Mouse (Mus musculus): ENCODE results near the gene Cetn4. TPM values are rescaled to one million over a fixed set of nuclear protein-coding genes. Genes with fewer than 3 reads are reported as not detected.

The Cetn4 gene
- polyA plus RNA-seq, 1 experiment from 2014 or later = 2.2 TPM

- Histone ChIP-seq H3K4me3 (ENCODE audit: low read depth, low read length) (no peak overlapping the region), H3K36me3 (replicated peaks; ENCODE audit: control insufficient read depth, insufficient read depth, low read depth, low read length) (no peaks in the 10 kb centered on the region), H3K27me3 (ENCODE audit: control insufficient read depth, insufficient read depth, low read length) (no peaks in the 10 kb centered on the region), H3K4me1 (ENCODE audit: control insufficient read depth, insufficient read depth, low read length) (no peaks in the 10 kb centered on the region), H3K9me3 (replicated peaks; ENCODE audit: control insufficient read depth, low read length) (no peaks in the 10 kb centered on the region), H3K9ac (replicated peaks; ENCODE audit: low read length) (no peak overlapping the region), H3K27ac (replicated peaks; ENCODE audit: low read depth, low read length) (no peak overlapping the region), H3K4me2 (ENCODE audit: low read depth, low read length) (no peak overlapping the region)
- 88% methylated on average over 6 of the region's 6 CpGs for WGBS
- ATAC-seq (replicated peaks; ENCODE audit: insufficient number of reproducible peaks, low FRiP score, low TSS enrichment, low read depth) (no peak), DNase-seq (ENCODE audit: low spot score) (no peak)
These were observed 37.8 kb downstream of the Cetn4 start for GRCm38 (mm10) chr3:37274661-37275060.

DNA sequence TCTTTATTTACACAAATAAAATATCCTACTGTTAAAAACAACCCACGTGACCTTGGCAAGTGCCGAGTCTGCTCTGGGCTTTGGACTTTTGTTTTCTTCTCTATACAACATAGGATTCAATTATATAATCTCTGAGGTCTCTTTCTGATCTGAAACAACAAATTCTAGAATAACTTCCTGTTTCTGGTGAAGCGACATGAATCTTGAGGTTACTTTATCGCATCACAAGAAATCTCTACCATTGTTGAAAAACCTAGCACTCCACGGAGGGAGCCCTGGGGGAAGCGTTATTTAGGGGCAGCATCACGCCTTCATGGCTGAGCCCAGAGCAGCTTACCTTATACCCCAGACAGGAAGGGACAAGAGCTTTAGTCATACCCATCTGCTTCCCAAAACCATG lies 39.4 kb downstream of the Cetn4 start:
- H3K9ac ChIP-seq (replicated peaks; ENCODE audit: low read length) = no peak overlapping the region
- H3K36me3 ChIP-seq (replicated peaks; ENCODE audit: control insufficient read depth, insufficient read depth, low read depth, low read length) = no peaks in the 10 kb centered on the region
- H3K4me2 ChIP-seq (ENCODE audit: low read depth, low read length) = no peak overlapping the region
- no peak for ATAC-seq (replicated peaks; ENCODE audit: insufficient number of reproducible peaks, low FRiP score, low TSS enrichment, low read depth)
- H3K27me3 ChIP-seq (ENCODE audit: control insufficient read depth, insufficient read depth, low read length) = no peaks in the 10 kb centered on the region
- no peaks in the 10 kb centered on the region for H3K9me3 ChIP-seq (replicated peaks; ENCODE audit: control insufficient read depth, low read length)
- no peak overlapping the region for H3K4me3 ChIP-seq (ENCODE audit: low read depth, low read length)
- no peaks in the 10 kb centered on the region for H3K4me1 ChIP-seq (ENCODE audit: control insufficient read depth, insufficient read depth, low read length)
- no peak overlapping the region for H3K27ac ChIP-seq (replicated peaks; ENCODE audit: low read depth, low read length)
- WGBS = 86% methylated on average over 7 of the region's 7 CpGs
- DNase-seq (ENCODE audit: low spot score) = no peak

- no peak overlapping the region for H3K9ac ChIP-seq (replicated peaks; ENCODE audit: low read length)
- no peak overlapping the region for H3K4me2 ChIP-seq (ENCODE audit: low read depth, low read length)
- H3K4me1 ChIP-seq (ENCODE audit: control insufficient read depth, insufficient read depth, low read length) = no peaks in the 10 kb centered on the region
- whole genome bisulfite sequencing = 8% methylated on average over 1 of the region's 1 CpGs
- no peak for ATAC-seq (replicated peaks; ENCODE audit: insufficient number of reproducible peaks, low FRiP score, low TSS enrichment, low read depth)
- H3K4me3 ChIP-seq (ENCODE audit: low read depth, low read length) = no peak overlapping the region
- H3K27ac ChIP-seq (replicated peaks; ENCODE audit: low read depth, low read length) = no peak overlapping the region
- H3K9me3 ChIP-seq (replicated peaks; ENCODE audit: control insufficient read depth, low read length) = no peaks in the 10 kb centered on the region
- H3K36me3 ChIP-seq (replicated peaks; ENCODE audit: control insufficient read depth, insufficient read depth, low read depth, low read length) = no peaks in the 10 kb centered on the region
- DNase-seq (ENCODE audit: low spot score) = peak; percentile 76
- no peaks in the 10 kb centered on the region for H3K27me3 ChIP-seq (ENCODE audit: control insufficient read depth, insufficient read depth, low read length)
These were observed 41.3 kb downstream of the Cetn4 start for GRCm38 (mm10) chr3:37271209-37271608.

GRCm38 (mm10) chr3:37269926-37270325 lies 42.6 kb downstream of the Cetn4 start:
- Histone ChIP-seq H3K4me3 (ENCODE audit: low read depth, low read length) (no peak overlapping the region), H3K36me3 (replicated peaks; ENCODE audit: control insufficient read depth, insufficient read depth, low read depth, low read length) (no peaks in the 10 kb centered on the region), H3K9me3 (replicated peaks; ENCODE audit: control insufficient read depth, low read length) (no peaks in the 10 kb centered on the region), H3K4me2 (ENCODE audit: low read depth, low read length) (no peak overlapping the region), H3K4me1 (ENCODE audit: control insufficient read depth, insufficient read depth, low read length) (no peaks in the 10 kb centered on the region), H3K27me3 (ENCODE audit: control insufficient read depth, insufficient read depth, low read length) (no peaks in the 10 kb centered on the region), H3K27ac (replicated peaks; ENCODE audit: low read depth, low read length) (no peak overlapping the region), H3K9ac (replicated peaks; ENCODE audit: low read length) (no peak overlapping the region)
- DNase-seq (ENCODE audit: low spot score) = no peak
- no peak for ATAC-seq (replicated peaks; ENCODE audit: insufficient number of reproducible peaks, low FRiP score, low TSS enrichment, low read depth)
- 88% methylated on average over 4 of the region's 4 CpGs for WGBS

DNA sequence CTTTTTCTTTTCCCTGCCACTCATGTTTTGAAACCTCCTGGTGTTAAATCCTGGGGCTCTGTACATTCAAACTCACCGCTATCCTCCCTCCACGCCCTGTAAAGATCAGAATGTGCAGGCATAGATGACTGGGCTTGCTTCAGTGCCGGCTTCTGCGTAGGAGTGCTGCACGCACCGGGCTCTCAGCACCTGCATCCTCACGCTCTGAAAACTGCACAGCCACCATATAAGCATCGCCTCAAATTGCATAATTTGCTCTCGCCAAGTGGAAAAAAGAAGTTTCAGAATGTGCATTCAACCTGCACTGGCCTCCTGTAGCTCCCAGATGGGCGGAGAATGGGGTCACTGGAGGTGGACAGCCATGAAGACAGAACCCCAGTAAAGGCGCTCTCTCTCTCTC lies 44.2 kb downstream of the Cetn4 start:
- ATAC-seq (replicated peaks; ENCODE audit: insufficient number of reproducible peaks, low FRiP score, low TSS enrichment, low read depth) = no peak
- H3K36me3 ChIP-seq (replicated peaks; ENCODE audit: control insufficient read depth, insufficient read depth, low read depth, low read length) = no peaks in the 10 kb centered on the region
- 84% methylated on average over 11 of the region's 11 CpGs for WGBS
- DNase-seq (ENCODE audit: low spot score) = no peak
- no peak overlapping the region for H3K9ac ChIP-seq (replicated peaks; ENCODE audit: low read length)
- no peak overlapping the region for H3K4me2 ChIP-seq (ENCODE audit: low read depth, low read length)
- no peaks in the 10 kb centered on the region for H3K4me1 ChIP-seq (ENCODE audit: control insufficient read depth, insufficient read depth, low read length)
- no peaks in the 10 kb centered on the region for H3K9me3 ChIP-seq (replicated peaks; ENCODE audit: control insufficient read depth, low read length)
- H3K27me3 ChIP-seq (ENCODE audit: control insufficient read depth, insufficient read depth, low read length) = no peaks in the 10 kb centered on the region
- no peak overlapping the region for H3K4me3 ChIP-seq (ENCODE audit: low read depth, low read length)
- no peak overlapping the region for H3K27ac ChIP-seq (replicated peaks; ENCODE audit: low read depth, low read length)

DNA sequence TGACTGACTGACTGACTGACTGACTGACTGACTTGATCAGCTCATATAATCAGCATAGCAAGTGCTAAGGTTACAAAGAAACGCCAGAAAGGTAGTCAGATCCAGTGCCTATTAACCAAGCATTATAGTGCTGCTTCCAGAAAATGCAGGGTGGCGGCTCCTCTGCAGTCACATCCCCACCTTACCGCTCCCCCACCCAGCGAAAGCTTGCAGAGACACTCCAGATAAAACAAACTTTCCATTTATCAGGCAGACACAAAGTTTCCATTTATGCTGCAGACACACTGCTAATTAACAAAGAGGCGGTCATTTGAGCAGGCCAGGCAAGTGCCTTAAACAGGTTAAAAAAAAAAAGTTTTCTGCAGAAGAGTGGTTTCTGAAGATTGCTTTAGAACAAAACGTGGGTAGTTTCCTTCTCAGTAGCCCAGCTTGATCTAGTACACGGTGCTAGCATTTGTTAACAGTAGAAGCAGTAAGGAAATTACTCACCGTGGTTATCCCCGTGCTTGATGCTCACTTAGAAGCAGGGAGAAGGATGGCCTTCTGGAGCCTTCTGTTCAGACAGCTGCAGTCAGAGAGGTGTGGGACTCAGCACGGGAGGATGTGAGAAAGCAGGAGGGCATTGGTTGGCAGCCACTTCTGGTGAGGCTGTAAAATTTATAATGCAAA lies 53.0 kb downstream of the Cetn4 start:
- Histone ChIP-seq H3K9ac (replicated peaks; ENCODE audit: low read length) (no peak overlapping the region), H3K9me3 (replicated peaks; ENCODE audit: control insufficient read depth, low read length) (no peaks in the 10 kb centered on the region), H3K27ac (replicated peaks; ENCODE audit: low read depth, low read length) (no peak overlapping the region), H3K4me2 (ENCODE audit: low read depth, low read length) (no peak overlapping the region), H3K36me3 (replicated peaks; ENCODE audit: control insufficient read depth, insufficient read depth, low read depth, low read length) (no peaks in the 10 kb centered on the region), H3K4me3 (ENCODE audit: low read depth, low read length) (no peak overlapping the region), H3K27me3 (ENCODE audit: control insufficient read depth, insufficient read depth, low read length) (no peaks in the 10 kb centered on the region), H3K4me1 (ENCODE audit: control insufficient read depth, insufficient read depth, low read length) (no peaks in the 10 kb centered on the region)
- DNase-seq (ENCODE audit: low spot score) (no peak), ATAC-seq (replicated peaks; ENCODE audit: insufficient number of reproducible peaks, low FRiP score, low TSS enrichment, low read depth) (no peak)
- 67% methylated on average over 10 of the region's 10 CpGs for WGBS

- H3K9ac ChIP-seq (replicated peaks; ENCODE audit: low read length) = no peak overlapping the region
- 87% methylated on average over 15 of the region's 15 CpGs for WGBS
- H3K4me3 ChIP-seq (ENCODE audit: low read depth, low read length) = no peak overlapping the region
- H3K9me3 ChIP-seq (replicated peaks; ENCODE audit: control insufficient read depth, low read length) = no peaks in the 10 kb centered on the region
- DNase-seq (ENCODE audit: low spot score) (no peak), ATAC-seq (replicated peaks; ENCODE audit: insufficient number of reproducible peaks, low FRiP score, low TSS enrichment, low read depth) (no peak)
- no peaks in the 10 kb centered on the region for H3K36me3 ChIP-seq (replicated peaks; ENCODE audit: control insufficient read depth, insufficient read depth, low read depth, low read length)
- no peaks in the 10 kb centered on the region for H3K4me1 ChIP-seq (ENCODE audit: control insufficient read depth, insufficient read depth, low read length)
- no peaks in the 10 kb centered on the region for H3K27me3 ChIP-seq (ENCODE audit: control insufficient read depth, insufficient read depth, low read length)
- no peak overlapping the region for H3K27ac ChIP-seq (replicated peaks; ENCODE audit: low read depth, low read length)
- H3K4me2 ChIP-seq (ENCODE audit: low read depth, low read length) = no peak overlapping the region
These were observed 54.7 kb downstream of the Cetn4 start for GRCm38 (mm10) chr3:37257776-37258175.
